Mouse (Mus musculus) erythroblast, adult 5-6 weeks (primary cell): Measurements from ENCODE around the gene Defb26. TPM values are rescaled to one million over a fixed set of nuclear protein-coding genes. Genes with fewer than 3 reads are reported as not detected.

ENCODE experiments used
- ATAC-seq: replicated peaks from 2 replicates; pipeline ENCODE4 v1.8.0; 2016; ENCODE audit warnings: moderate number of reproducible peaks, mild to moderate bottlenecking, moderate TSS enrichment, inconsistent platforms; ENCODE audit not compliant: poor library complexity, low FRiP score, severe bottlenecking
- total RNA-seq, 2 experiments: library from RNA; stranded (forward) in 1 of 2; stranded (reverse) in 1 of 2; fragments of 150-400 nt in 1 of 2; fragments of 200-764, 138-1000 nt in 1 of 2; gene quantifications; 2 replicates each; pipeline versions ENCODE4 v1.2.3 to v1.2.4; 2015 to 2017; ENCODE audit warnings: low replicate concordance in 2 of 2

The Defb26 gene
- not detected in 2 replicates for total RNA-seq (2015; ENCODE audit: low replicate concordance)
- not detected in 2 replicates for total RNA-seq (2017; ENCODE audit: low replicate concordance)

- no peak for ATAC-seq
These were observed at the start of gene Defb26 for GRCm38 (mm10) chr2:152511592-152511991. TSS of gene Defb26 (minus strand) at chr2:152511692.

- no peak for ATAC-seq
These were observed 45.2 kb upstream of the Defb26 start for GRCm38 (mm10) chr2:152556655-152557054.

- no peak for ATAC-seq
These were observed 42.4 kb upstream of the Defb26 start for GRCm38 (mm10) chr2:152553774-152554423.

GRCm38 (mm10) chr2:152548124-152548523 lies 36.6 kb upstream of the Defb26 start:
- ATAC-seq, result no peak

GRCm38 (mm10) chr2:152544691-152545090 lies 33.2 kb upstream of the Defb26 start:
- no peak for ATAC-seq

- no peak for ATAC-seq
These were observed 32.0 kb upstream of the Defb26 start for GRCm38 (mm10) chr2:152543478-152543877.

- no peak for ATAC-seq
These were observed 31.4 kb upstream of the Defb26 start for GRCm38 (mm10) chr2:152542897-152543296.

GRCm38 (mm10) chr2:152541979-152542378 lies 30.5 kb upstream of the Defb26 start:
- no peak for ATAC-seq

- ATAC-seq, result no peak
These were observed 28.6 kb upstream of the Defb26 start, which contains the start of gene Defb29 for GRCm38 (mm10) chr2:152539944-152540710. TSS of gene Defb29 (minus strand) at chr2:152540098.

GRCm38 (mm10) chr2:152517981-152518380 lies 6.5 kb upstream of the Defb26 start, which contains the start of gene Defb28:
TSS of gene Defb28 (plus strand) at chr2:152518255.
- ATAC-seq, result no peak

- no peak for ATAC-seq
These were observed 4.6 kb upstream of the Defb26 start for GRCm38 (mm10) chr2:152516084-152516483.

- ATAC-seq, result no peak
These were observed 7.5 kb downstream of the Defb26 start for GRCm38 (mm10) chr2:152503950-152504349.

- ATAC-seq, result no peak
These were observed 10.6 kb downstream of the Defb26 start for GRCm38 (mm10) chr2:152500863-152501229.

- peak; percentile 75 for ATAC-seq
These were observed 11.2 kb downstream of the Defb26 start for GRCm38 (mm10) chr2:152500204-152500862.

- no peak for ATAC-seq
These were observed 13.5 kb downstream of the Defb26 start for GRCm38 (mm10) chr2:152498020-152498419.

GRCm38 (mm10) chr2:152493151-152493550 lies 18.3 kb downstream of the Defb26 start:
- ATAC-seq, result no peak

- ATAC-seq, result no peak
These were observed 21.5 kb downstream of the Defb26 start, which contains the start of gene Defb22 for GRCm38 (mm10) chr2:152490038-152490437. TSS of gene Defb22 (minus strand) at chr2:152490138.

- ATAC-seq, result 0 out of 2 replicates have a peak, but pooled peaks have one; percentile 36
These were observed 24.5 kb downstream of the Defb26 start for GRCm38 (mm10) chr2:152487024-152487423.

- no peak for ATAC-seq
These were observed 29.8 kb downstream of the Defb26 start for GRCm38 (mm10) chr2:152481726-152482125.

- ATAC-seq, result no peak
These were observed 30.6 kb downstream of the Defb26 start for GRCm38 (mm10) chr2:152480881-152481280.
